Mouse (Mus musculus) frontal cortex, adult 2 months (tissue): ENCODE data around the gene Rplp0. TPM values are rescaled to one million over a fixed set of nuclear protein-coding genes. Genes with fewer than 3 reads are reported as not detected.
A peak's percentile ranks its signal among the peaks of the same experiment; 100 is the strongest.

Experiments used
- DNase-seq, 2 experiments: peaks; one replicate each; pipeline ENCODE4 v3.0.0; 2022; ENCODE audit warnings: low spot score in 1 of 2; ENCODE audit errors: extremely low spot score in 1 of 2
- polyA plus RNA-seq: library from polyadenylated mRNA; depleted of rRNA; stranded (reverse); fragments of >200 nt; gene quantifications from 2 replicates; pipeline ENCODE4 v1.2.3, GENCODE M21; 2012

The Rplp0 gene
- polyA plus RNA-seq, 1 experiment, result 543 TPM

GRCm38 (mm10) chr5:115526456-115527202 lies 32.6 kb upstream of the Rplp0 start:
- DNase-seq, result no peak

DNA sequence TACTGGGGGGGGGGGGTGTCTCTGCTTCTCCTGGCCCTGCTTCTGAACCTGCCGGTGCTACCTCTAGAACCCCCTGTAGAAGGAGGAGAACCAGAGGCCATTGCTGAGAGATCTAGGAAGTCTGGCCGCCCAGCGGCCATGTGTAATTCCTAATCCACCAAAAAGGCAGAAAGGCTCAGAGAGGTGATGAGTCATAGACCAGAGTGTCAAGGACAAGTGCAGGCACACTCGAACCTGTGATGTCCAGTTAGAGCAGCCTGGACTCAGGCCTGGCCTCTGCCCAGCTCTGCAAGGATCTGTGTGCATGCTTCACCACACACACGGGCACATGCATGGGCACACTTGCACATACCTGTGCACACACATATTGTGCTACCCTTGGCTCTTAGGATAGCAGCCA lies 31.1 kb upstream of the Rplp0 start:
- DNase-seq, result no peak

- no peak for DNase-seq
These were observed 29.9 kb upstream of the Rplp0 start for GRCm38 (mm10) chr5:115529364-115529741.

DNA sequence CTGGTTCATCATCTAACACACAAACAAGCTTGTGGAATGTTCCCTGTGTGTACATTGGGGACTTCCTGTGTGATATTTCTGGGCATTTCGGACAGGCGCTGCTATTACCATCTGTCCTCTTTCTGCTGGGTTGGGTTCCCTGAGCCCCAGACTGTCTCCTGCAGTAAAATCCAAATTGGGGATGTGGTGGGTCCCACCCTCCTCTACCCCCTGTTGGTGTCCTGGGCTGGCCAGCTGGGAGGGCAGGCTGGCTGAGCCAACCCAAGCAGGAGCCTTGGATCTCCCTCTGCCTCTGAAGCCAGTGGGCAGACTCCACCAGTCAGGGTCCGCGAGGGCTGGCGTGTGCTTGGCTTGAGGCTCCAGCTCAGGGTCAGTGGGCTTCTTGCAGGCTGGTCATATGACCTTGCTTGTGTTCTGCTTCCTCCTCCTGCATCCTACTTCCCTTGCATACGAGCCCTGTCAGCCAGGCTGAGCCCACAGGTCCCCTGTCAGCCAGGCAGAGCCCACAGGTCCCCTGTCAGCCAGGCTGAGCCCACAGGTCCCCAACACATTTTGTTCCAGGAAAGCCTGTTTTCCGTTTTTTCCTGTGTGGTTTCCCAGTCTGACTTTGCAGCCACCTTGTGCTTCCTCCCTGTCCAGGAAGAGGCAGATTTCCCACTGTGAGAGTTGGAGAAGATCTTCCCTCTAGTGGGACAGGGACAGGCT lies 29.4 kb upstream of the Rplp0 start:
- no peak for DNase-seq

- peak in 1 of 2 experiments; percentile 60 for DNase-seq
These were observed 28.8 kb upstream of the Rplp0 start for GRCm38 (mm10) chr5:115530447-115530809.

- peak in 1 of 2 experiments; percentile 71 for DNase-seq
These were observed 27.5 kb upstream of the Rplp0 start for GRCm38 (mm10) chr5:115531671-115532270.

GRCm38 (mm10) chr5:115534290-115534731 lies 25.0 kb upstream of the Rplp0 start:
- no peak for DNase-seq

DNA sequence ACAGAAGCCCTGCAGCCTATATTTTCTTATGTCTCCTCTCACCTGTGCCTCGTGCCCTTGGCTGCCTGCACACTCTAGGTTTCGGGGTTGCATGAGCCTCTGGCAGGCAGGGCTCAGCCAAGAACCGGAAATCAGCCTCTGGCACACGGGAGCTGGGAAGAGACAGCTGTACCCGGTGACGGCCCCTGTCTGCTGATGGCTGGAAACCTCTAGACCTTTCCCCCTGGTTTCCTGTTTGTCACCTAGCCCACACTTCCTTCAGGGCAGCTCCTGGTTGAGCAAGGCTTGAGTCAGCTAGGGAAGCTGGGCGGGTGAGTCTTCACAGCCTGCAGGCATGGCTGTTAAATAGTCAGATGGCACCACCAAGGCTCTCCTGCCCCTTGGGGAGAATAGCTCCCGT lies 24.4 kb upstream of the Rplp0 start:
- DNase-seq, result no peak

DNA sequence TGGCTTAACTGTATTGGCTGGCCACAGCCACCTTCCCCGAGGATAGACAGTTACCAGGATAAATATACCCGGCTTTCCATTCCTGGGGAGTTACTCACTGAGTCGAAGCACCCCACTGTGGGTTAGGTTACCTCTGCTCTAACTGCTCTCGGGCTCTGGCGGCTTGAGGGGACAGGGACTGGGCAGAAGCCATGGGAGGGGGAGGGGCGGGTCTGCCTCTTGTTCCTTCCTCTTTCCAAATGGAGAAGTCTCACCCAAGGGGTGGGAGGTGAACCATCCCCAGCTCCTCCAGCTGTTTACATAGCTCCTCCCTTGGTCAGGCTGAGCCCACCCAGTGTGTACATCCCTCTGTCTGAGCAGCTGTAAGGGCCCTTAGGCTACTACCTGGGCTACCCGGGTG lies 23.6 kb upstream of the Rplp0 start:
- no peak for DNase-seq

- no peak for DNase-seq
These were observed 21.1 kb upstream of the Rplp0 start for GRCm38 (mm10) chr5:115538017-115538692.

DNA sequence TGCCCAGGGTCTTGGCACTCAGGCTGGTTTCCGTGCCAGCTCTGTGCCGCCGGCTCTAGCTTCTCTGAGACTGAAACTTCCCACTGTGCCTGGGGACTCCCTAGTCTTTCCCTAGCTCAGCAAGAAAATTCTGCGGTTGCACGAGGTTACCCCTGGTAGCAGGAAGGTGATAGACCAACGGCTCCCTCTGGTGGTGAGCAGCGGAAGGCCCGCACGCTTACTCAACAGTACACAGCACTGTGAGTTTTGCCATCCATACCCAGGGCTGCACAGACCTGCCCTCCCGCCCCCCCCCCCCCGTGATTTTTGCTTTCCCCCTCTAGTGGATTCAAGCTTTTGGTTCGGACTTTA lies 20.6 kb upstream of the Rplp0 start:
- peak; percentile 81 to 98 for DNase-seq

GRCm38 (mm10) chr5:115542635-115543384 lies 16.5 kb upstream of the Rplp0 start:
- no peak for DNase-seq

- DNase-seq, result peak; percentile 53 to 72
These were observed 15.6 kb upstream of the Rplp0 start for GRCm38 (mm10) chr5:115543509-115544253.

GRCm38 (mm10) chr5:115544655-115545185 lies 14.5 kb upstream of the Rplp0 start:
- DNase-seq, result no peak

GRCm38 (mm10) chr5:115545636-115546035 lies 13.6 kb upstream of the Rplp0 start:
- no peak for DNase-seq

DNA sequence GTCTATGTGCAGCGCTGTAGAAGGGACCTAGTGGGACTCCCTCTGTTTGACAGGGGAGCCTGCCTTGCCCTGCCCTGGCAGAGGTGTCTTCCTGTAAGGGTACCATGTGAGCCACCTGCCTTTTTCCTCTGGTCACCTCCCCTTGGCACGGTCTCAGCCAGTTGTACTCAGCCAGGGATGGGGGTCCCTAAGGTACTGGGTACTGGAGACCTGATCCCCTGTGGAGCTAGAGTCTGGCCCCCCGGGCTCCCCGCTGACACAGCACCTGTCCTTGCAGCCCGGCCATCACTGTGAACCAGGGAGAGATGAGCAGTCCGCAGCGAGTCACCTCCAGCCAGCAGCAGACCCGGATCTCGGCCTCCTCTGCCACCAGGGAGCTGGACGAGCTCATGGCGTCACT lies 12.7 kb upstream of the Rplp0 start:
- no peak for DNase-seq

DNA sequence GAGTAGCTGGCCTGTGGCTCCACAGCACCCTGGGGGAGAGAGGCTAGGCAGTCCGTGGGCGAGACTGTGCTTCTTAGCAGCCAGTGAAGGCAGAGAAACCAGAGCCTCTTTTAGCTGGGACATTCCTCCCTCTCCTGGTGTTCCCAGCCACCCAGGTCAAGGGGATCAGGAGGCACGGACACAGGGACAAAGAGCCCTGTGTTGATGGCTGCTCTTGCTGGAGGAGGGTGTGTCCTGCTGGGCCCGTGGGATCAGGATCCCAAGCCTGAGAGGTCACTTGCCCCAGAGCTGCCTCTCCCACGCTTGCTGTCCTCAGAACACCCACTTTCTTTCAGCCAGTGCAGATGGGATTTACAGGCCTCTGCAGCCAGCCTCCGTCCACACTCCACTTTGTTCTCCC lies 12.3 kb upstream of the Rplp0 start:
- no peak for DNase-seq

GRCm38 (mm10) chr5:115547421-115547820 lies 11.8 kb upstream of the Rplp0 start:
- no peak for DNase-seq

DNA sequence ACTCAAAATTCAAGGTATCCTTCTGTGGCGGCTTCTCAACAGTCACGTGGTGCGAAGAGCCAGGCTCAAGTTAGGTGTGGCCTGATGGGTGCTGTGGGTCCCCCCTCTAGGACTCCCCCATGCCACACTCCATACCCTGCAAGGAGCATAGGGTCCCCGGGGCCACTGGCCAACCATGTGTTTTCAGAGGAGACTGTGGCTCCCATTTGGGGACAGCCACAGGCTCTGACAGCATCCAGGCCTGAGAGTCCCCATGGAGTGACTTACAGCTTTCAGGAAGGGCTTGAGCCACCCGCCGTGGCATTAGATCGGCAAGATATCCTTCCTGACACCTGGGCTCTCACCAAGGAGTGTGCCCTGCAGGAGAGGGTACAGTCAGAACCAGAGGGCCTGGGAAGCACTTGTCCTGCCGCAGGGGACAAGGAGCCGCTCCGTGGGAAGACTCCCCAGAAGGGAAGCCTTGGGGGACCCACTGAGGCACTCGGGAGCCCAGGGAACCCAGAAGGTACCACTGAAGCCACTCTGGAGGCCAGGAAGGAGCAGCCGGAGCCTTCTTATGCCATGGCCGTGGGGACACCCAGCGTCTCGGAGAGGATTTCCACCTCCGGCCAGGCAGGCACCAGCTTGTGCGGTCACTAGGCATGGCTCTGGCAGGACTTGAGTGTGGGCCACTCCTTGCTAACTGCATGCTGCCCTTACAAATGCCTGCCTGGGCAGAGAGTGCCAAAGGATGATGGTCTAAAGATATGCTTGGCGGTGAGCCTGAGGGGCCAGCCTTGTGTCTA lies 10.6 kb upstream of the Rplp0 start:
- no peak for DNase-seq
